10 mouse cellular contexts compared by ENCODE assay signal in the genomic region with DNA sequence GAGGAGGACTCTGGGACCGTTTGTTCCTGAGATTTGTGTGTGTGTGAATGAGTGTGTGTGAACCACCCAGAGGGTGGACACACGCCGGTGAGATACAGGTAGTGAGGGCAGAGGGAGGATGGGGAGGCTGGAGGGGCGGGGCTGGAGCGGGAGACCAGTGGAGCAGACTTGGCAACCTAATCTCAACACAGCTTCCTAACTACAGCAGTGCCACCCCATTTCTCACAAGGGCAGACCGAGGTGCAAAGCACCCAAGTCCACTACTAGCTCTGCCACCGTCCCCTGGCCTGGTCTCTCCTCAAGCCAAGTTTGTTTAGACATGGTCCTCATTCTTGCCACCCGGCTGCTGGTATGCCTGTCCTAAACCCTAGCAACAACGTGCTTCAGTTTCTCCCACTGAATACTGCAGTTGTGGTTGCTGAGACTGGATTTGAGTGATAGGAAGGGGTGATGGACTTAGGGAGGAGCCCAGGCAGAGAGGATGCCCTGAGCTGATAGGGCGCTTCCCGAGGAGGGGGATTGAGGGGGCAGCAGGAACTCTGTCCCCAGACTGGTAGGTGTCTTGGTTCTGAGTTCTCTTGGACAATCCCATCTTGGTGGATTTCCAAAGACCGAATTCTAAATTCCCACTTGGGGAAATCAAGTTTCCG. TPM values are rescaled to one million over a fixed set of nuclear protein-coding genes. Genes with fewer than 3 reads are reported as not detected.
A peak's percentile ranks its signal among the peaks of the same experiment; 100 is the strongest.
DNase-seq lines count a peak whose midpoint lies in the region; ATAC-seq lines count a peak whose summit lies in the region.
"Had no signal": no experiment of that assay in that cellular context is flagged by ENCODE, and none has a peak within 500 bp of the region (broad histone marks: within the 10 kb centered on the region; RNA-seq: fewer than 3 reads in every experiment).

No protein-coding gene starts in this region.

- no peak for ATAC-seq in heart, embryonic 13.5 days (ENCODE audit: extremely low read depth, insufficient number of reproducible peaks, low FRiP score, low TSS enrichment)
- no peak for ATAC-seq in hindbrain, embryonic 13.5 days (ENCODE audit: low FRiP score)
- ATAC-seq in midbrain, embryonic 14.5 days (ENCODE audit: low FRiP score, low TSS enrichment): no peak

- peak overlapping the region; percentile 90 for H3K4me2 ChIP-seq in heart, embryonic 13.5 days
- H3K4me2 ChIP-seq in hindbrain, embryonic 13.5 days: peak overlapping the region; percentile 97
- H3K4me2 ChIP-seq in midbrain, embryonic 14.5 days (ENCODE audit: low read length): peak overlapping the region; percentile 69

- H3K4me3 ChIP-seq in heart, embryonic 13.5 days: peak overlapping the region; percentile 89
- H3K4me3 ChIP-seq in embryonic facial prominence, embryonic 10.5 days: peak overlapping the region; percentile 94
- peak overlapping the region; percentile 86 for H3K4me3 ChIP-seq in hindbrain, embryonic 13.5 days
- peak overlapping the region; percentile 91 for H3K4me3 ChIP-seq in midbrain, embryonic 14.5 days (replicated peaks; ENCODE audit: low read depth, low read length)

- peak overlapping the region; percentile 99 for H3K27ac ChIP-seq in heart, embryonic 13.5 days (replicated peaks)
- H3K27ac ChIP-seq in embryonic facial prominence, embryonic 10.5 days (replicated peaks): peak overlapping the region; percentile 99; the same call in 1 of the 2 replicates
- H3K27ac ChIP-seq in hindbrain, embryonic 13.5 days: peak overlapping the region; percentile 100
- peak overlapping the region; percentile 100 for H3K27ac ChIP-seq in midbrain, embryonic 14.5 days (replicated peaks; ENCODE audit: low read depth, low read length)

- 11% methylated on average over 13 of the region's 13 CpGs for WGBS in heart, embryonic 13.5 days
- WGBS in embryonic facial prominence, embryonic 10.5 days: 30% methylated on average over 13 of the region's 13 CpGs
- WGBS in hindbrain, embryonic 13.5 days: 31% methylated on average over 13 of the region's 13 CpGs
- 19% methylated on average over 13 of the region's 13 CpGs for WGBS in midbrain, embryonic 14.5 days

- peaks cover 45% of the 10 kb centered on the region for H3K4me1 ChIP-seq in heart, embryonic 13.5 days
- H3K4me1 ChIP-seq in embryonic facial prominence, embryonic 10.5 days: peaks cover 59% of the 10 kb centered on the region
- H3K4me1 ChIP-seq in hindbrain, embryonic 13.5 days (replicated peaks): peaks cover 54% of the 10 kb centered on the region
- H3K4me1 ChIP-seq in midbrain, embryonic 14.5 days (ENCODE audit: control insufficient read depth, insufficient read depth, low read length): peaks cover 34% of the 10 kb centered on the region

- H3K27me3 ChIP-seq in heart, embryonic 13.5 days (replicated peaks): no peaks in the 10 kb centered on the region
- H3K27me3 ChIP-seq in embryonic facial prominence, embryonic 10.5 days (replicated peaks; ENCODE audit: low read depth, poor library complexity, severe bottlenecking): no peaks in the 10 kb centered on the region
- H3K27me3 ChIP-seq in hindbrain, embryonic 13.5 days: no peaks in the 10 kb centered on the region
- H3K27me3 ChIP-seq in midbrain, embryonic 14.5 days (ENCODE audit: control insufficient read depth, insufficient read depth, low read length): no peaks in the 10 kb centered on the region
- H3K27me3 ChIP-seq: Patski had no signal

- intact Hi-C loops in heart, postnatal 10 days (cut with DNase I): no loop called here
- intact Hi-C loops in left cerebral cortex, postnatal 14 days (cut with DNase I): no loop called here

- peaks cover 19% of the 10 kb centered on the region for H3K36me3 ChIP-seq in heart, embryonic 13.5 days
- H3K36me3 ChIP-seq in embryonic facial prominence, embryonic 10.5 days (replicated peaks): peaks cover 19% of the 10 kb centered on the region
- H3K36me3 ChIP-seq in hindbrain, embryonic 13.5 days: peaks cover 9% of the 10 kb centered on the region; the same call in 1 of the 2 replicates
- H3K36me3 ChIP-seq in midbrain, embryonic 14.5 days (ENCODE audit: control insufficient read depth, insufficient read depth, low read length): peaks cover 10% of the 10 kb centered on the region; the same call in 1 of the 2 replicates

- H3K9ac ChIP-seq in heart, embryonic 13.5 days: peak overlapping the region; percentile 97
- peak overlapping the region; percentile 99 for H3K9ac ChIP-seq in hindbrain, embryonic 13.5 days
- H3K9ac ChIP-seq in midbrain, embryonic 14.5 days (replicated peaks; ENCODE audit: low read length): peak overlapping the region; percentile 98

- DNase-seq in heart, postnatal 10 days: no peak
- DNase-seq in embryonic facial prominence, embryonic 10.5 days (ENCODE audit: low spot score): no peak
- no peak for DNase-seq in midbrain, embryonic 14.5 days
- DNase-seq in adrenal gland, postnatal 25 days: no peak
- no peak for DNase-seq in left cerebral cortex, postnatal 14 days (ENCODE audit: low spot score in 2 of 2)
- DNase-seq in left cerebral cortex, adult 9 months (ENCODE audit: low spot score in 2 of 2): no peak

- H3K9me3 ChIP-seq in heart, embryonic 13.5 days: no peaks in the 10 kb centered on the region
- H3K9me3 ChIP-seq in embryonic facial prominence, embryonic 10.5 days: no peaks in the 10 kb centered on the region
- H3K9me3 ChIP-seq in hindbrain, embryonic 13.5 days: no peaks in the 10 kb centered on the region
- no peaks in the 10 kb centered on the region for H3K9me3 ChIP-seq in midbrain, embryonic 14.5 days (ENCODE audit: control insufficient read depth, low read length)

RNA-seq across cellular contexts. Expression of a gene that starts 2.5 kb away (rescaled TPM):
- 8.0 and 8.2 TPM in 2 replicates for polyA plus RNA-seq in heart, embryonic 13.5 days (2015; fragmentation: Nextera tagmentation; extraction: Ambion mirVana)
- 10 to 100 TPM; 26.3 to 37.8 TPM for total RNA-seq in heart, postnatal 10 days (2021)
- polyA plus RNA-seq in embryonic facial prominence, embryonic 10.5 days (2016; fragmentation: Nextera tagmentation; extraction: Ambion mirVana): 10.6 and 11.5 TPM in 2 replicates
- 16.4 and 16.9 TPM in 2 replicates for polyA plus RNA-seq in hindbrain, embryonic 13.5 days (2015; fragmentation: Nextera tagmentation; extraction: Ambion mirVana)
- 21.9 and 25.4 TPM in 2 replicates for polyA plus RNA-seq in midbrain, embryonic 14.5 days (2014; fragmentation: Nextera tagmentation; extraction: Ambion mirVana)
- 17.0 and 22.8 TPM in 2 replicates for total RNA-seq in adrenal gland, postnatal 25 days (2021)
- total RNA-seq in left cerebral cortex, postnatal 14 days (2021): 10 to 100 TPM; 17.9 to 22.0 TPM

RNA-seq across cellular contexts. Expression of a gene that starts 19.0 kb away (rescaled TPM):
- polyA plus RNA-seq in heart, embryonic 13.5 days (2015; fragmentation: Nextera tagmentation; extraction: Ambion mirVana): 2.5 and 3.7 TPM in 2 replicates
- not detected for total RNA-seq in heart, postnatal 10 days (2021)
- polyA plus RNA-seq in embryonic facial prominence, embryonic 10.5 days (2016; fragmentation: Nextera tagmentation; extraction: Ambion mirVana): 0.87 and 2.5 TPM in 2 replicates
- polyA plus RNA-seq in hindbrain, embryonic 13.5 days (2015; fragmentation: Nextera tagmentation; extraction: Ambion mirVana): 28.1 and 34.2 TPM in 2 replicates
- 40.1 and 49.0 TPM in 2 replicates for polyA plus RNA-seq in midbrain, embryonic 14.5 days (2014; fragmentation: Nextera tagmentation; extraction: Ambion mirVana)
- 2.1 and 3.2 TPM in 2 replicates for total RNA-seq in adrenal gland, postnatal 25 days (2021)
- total RNA-seq in left cerebral cortex, postnatal 14 days (2021): 10 to 100 TPM; 38.3 to 57.6 TPM
- total RNA-seq: heart, adult 18-20 months had no signal
- polyA plus RNA-seq: Patski had no signal

RNA-seq across cellular contexts. Expression of a gene that starts 19.4 kb away (rescaled TPM):
- 35.1 and 35.9 TPM in 2 replicates for polyA plus RNA-seq in heart, embryonic 13.5 days (2015; fragmentation: Nextera tagmentation; extraction: Ambion mirVana)
- 10 to 100 TPM; 18.0 to 18.1 TPM for total RNA-seq in heart, postnatal 10 days (2021)
- polyA plus RNA-seq in embryonic facial prominence, embryonic 10.5 days (2016; fragmentation: Nextera tagmentation; extraction: Ambion mirVana): 53.4 and 58.3 TPM in 2 replicates
- polyA plus RNA-seq in hindbrain, embryonic 13.5 days (2015; fragmentation: Nextera tagmentation; extraction: Ambion mirVana): 20.1 and 21.5 TPM in 2 replicates
- 18.0 and 19.3 TPM in 2 replicates for polyA plus RNA-seq in midbrain, embryonic 14.5 days (2014; fragmentation: Nextera tagmentation; extraction: Ambion mirVana)
- 7.6 and 8.3 TPM in 2 replicates for total RNA-seq in adrenal gland, postnatal 25 days (2021)
- 10 to 100 TPM in 1 of 2 experiments, 1 to 10 TPM in 1; 8.7 to 11.9 TPM for total RNA-seq in left cerebral cortex, postnatal 14 days (2021)

RNA-seq across cellular contexts. Expression of a gene that starts 20.0 kb away (rescaled TPM):
- 1.8 and 2.2 TPM in 2 replicates for polyA plus RNA-seq in heart, embryonic 13.5 days (2015; fragmentation: Nextera tagmentation; extraction: Ambion mirVana)
- 1 to 10 TPM; 3.7 to 4.3 TPM for total RNA-seq in heart, postnatal 10 days (2021)
- polyA plus RNA-seq in embryonic facial prominence, embryonic 10.5 days (2016; fragmentation: Nextera tagmentation; extraction: Ambion mirVana): 0.43 and 0.71 TPM in 2 replicates
- polyA plus RNA-seq in hindbrain, embryonic 13.5 days (2015; fragmentation: Nextera tagmentation; extraction: Ambion mirVana): 1.9 and 3.9 TPM in 2 replicates
- 1.0 and 1.1 TPM in 2 replicates for polyA plus RNA-seq in midbrain, embryonic 14.5 days (2014; fragmentation: Nextera tagmentation; extraction: Ambion mirVana)
- total RNA-seq in adrenal gland, postnatal 25 days (2021): not detected in 2 replicates
- total RNA-seq in left cerebral cortex, postnatal 14 days (2021): 1 to 10 TPM; 3.1 to 3.3 TPM

RNA-seq across cellular contexts. Expression of a gene that starts 51.6 kb away (rescaled TPM):
- 4.5 and 6.5 TPM in 2 replicates for polyA plus RNA-seq in heart, embryonic 13.5 days (2015; fragmentation: Nextera tagmentation; extraction: Ambion mirVana)
- total RNA-seq in heart, postnatal 10 days (2021): 1 to 10 TPM; 3.2 to 3.9 TPM
- 2.5 and 3.0 TPM in 2 replicates for polyA plus RNA-seq in embryonic facial prominence, embryonic 10.5 days (2016; fragmentation: Nextera tagmentation; extraction: Ambion mirVana)
- 0.97 and 1.5 TPM in 2 replicates for polyA plus RNA-seq in hindbrain, embryonic 13.5 days (2015; fragmentation: Nextera tagmentation; extraction: Ambion mirVana)
- 0.62 and 1.2 TPM in 2 replicates for polyA plus RNA-seq in midbrain, embryonic 14.5 days (2014; fragmentation: Nextera tagmentation; extraction: Ambion mirVana)
- 10.6 and 19.7 TPM in 2 replicates for total RNA-seq in adrenal gland, postnatal 25 days (2021)
- total RNA-seq in left cerebral cortex, postnatal 14 days (2021): under 1 TPM; 0.34 to 0.99 TPM
